Mouse (Mus musculus) spleen, postnatal 4 days (tissue): ENCODE data around the gene Il6st.
"Not testable (repeated sequence)": the region's sequence is repeated elsewhere in the genome, so short reads cannot be mapped to it uniquely, and the experiment has no call there.

Experiments used
- DNase-seq, 2 experiments: peaks; one replicate each; pipeline ENCODE4 v3.0.0; 2022; ENCODE audit warnings: low spot score in 2 of 2

Il6st gene

DNA sequence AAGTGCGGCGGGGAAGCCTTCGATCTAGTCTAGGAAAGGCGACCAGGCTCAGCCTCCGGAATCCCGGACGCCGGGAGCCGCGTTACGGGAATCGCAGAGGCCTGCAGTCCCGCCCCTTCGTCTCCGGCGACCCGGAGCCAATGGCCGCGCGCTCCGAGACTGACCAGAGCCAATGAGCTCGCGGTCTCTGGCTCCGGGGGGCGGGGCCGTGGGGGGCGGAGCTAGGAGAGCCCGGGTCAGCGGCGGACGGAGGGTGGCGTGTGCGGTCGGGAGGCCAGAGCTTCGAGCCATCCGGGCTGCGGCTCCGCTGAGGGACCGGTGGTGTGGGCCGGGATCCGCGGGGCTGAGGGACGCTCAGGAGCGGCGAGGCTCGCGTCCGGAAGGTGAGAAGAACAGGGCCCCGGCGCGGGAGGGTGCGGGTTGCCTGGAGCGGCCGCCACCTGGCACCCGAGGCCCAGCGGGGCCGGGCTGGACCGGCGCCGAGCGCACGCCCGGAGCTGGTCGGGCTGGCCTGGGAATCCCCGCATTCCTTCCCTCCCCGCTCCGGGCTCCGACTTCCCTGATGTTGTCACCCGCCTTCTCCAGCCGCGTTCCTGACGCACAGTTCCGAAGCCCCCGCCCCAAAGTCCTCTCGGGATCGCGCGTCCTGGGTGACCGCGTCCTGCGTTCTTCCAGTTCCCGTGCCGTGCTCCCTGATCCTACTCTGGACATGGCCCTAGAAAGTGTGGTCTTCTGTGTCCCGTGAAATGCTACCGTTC lies at the start of gene Il6st:
Gene Il6st (plus strand): TSS at position 203 of the 758 bp plus-strand sequence.
- peak; percentile 90 to 95 for DNase-seq

GRCm38 (mm10) chr13:112415896-112416295 lies 48.0 kb upstream of the Il6st start:
- DNase-seq: no peak

- no peak for DNase-seq
Observed at GRCm38 (mm10) chr13:112416410-112417162, 47.3 kb upstream of the Il6st start.

DNA sequence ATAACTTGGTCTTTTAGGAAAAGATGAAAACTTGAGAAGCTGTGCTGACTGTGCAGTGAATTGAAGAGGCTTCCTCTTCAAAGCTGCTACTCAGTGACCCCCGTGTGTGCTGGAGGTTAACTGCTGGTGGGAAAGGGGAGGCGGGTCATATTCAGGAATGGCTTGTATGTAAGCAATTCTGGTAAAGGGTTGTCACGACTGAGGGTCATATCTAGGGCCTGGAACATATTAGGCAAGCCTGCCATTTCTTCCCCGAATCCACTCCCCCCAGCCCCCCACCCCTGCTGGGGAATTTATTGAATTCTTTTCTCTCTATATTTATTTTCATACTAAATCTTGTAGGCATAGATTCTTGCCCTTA lies 46.7 kb upstream of the Il6st start:
- no peak for DNase-seq

DNA sequence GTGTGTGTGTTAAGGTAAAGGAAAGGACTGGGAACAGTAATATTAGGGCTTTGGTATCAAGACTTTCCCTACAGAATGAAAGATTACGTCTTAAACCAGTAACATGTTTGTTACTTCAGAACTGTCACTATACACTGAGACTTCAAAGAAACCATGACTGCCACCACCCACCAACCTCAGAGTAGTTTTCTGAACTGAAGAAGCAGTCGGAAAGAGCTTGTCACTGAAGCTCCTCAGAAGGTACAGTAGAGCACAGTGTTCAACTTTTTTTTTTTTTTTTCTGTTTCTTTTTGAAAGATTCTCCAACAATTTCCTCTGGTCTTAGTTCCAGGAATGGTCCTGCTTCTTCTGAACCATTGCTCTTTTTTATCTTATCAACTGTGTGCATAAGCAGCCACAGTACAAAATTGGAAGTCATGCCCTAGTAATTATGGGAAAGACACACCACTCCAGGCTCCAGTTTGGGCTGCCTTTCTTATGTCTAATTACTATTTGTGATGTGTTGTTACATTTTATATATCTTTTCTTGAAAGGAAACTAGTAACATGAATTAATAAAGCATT lies 45.9 kb upstream of the Il6st start:
- no peak for DNase-seq

DNA sequence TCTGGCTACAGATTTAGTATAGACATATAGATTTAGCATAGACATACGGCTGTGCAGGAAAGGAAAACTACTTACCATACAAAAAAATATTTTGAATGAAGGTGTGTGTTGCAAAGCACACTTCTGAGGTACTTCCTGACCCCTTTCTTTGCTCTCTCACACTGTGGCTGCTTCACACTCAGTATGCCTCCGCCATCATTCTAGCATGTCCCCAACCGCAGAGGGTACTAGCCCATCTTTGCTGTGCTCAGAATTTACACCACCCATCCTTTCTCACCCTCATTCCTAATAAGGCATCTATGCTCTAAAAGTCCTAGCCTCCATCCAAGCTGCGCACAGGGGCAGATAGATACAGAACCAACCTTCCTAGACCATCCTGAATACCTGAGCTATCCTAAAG lies 45.3 kb upstream of the Il6st start:
- no peak for DNase-seq

DNA sequence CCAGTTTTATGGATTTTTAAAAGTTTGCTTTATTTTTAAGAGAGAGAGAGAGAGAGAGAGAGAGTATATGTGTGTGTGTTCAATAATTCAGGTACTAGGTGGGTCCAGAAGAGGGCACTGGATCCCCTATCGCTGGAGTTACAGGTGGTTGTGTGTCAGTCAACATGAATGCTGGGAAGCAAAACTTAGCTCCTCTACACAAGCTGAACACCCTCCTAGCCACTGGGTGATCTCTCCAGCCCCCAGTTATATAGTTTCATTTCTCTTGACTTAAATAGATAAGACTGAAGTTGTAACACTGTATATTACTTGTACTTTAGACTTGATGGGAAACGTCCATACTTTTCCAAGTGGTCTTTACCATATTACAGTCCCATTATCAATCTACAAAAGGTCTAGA lies 39.7 kb upstream of the Il6st start:
- no peak for DNase-seq

DNA sequence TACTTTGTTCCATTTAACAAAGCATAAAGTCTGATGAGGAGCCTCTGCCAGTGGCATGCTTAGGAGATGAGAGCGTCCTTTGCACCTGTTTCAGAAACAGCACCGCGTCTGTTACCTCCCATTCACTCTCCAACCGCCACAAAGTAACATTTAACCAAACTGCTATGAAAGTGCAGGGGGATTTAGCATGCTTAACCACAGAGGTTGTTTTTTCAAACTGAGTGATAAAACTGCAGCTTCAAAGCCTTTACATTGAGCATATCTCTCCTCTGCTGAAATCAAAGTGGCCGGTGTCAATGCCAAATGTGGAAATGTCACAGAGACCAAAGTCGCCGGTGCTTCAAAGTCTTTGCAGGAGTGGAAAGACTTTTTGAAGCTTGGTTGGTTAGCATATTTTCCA lies 39.2 kb upstream of the Il6st start:
- DNase-seq: no peak

DNA sequence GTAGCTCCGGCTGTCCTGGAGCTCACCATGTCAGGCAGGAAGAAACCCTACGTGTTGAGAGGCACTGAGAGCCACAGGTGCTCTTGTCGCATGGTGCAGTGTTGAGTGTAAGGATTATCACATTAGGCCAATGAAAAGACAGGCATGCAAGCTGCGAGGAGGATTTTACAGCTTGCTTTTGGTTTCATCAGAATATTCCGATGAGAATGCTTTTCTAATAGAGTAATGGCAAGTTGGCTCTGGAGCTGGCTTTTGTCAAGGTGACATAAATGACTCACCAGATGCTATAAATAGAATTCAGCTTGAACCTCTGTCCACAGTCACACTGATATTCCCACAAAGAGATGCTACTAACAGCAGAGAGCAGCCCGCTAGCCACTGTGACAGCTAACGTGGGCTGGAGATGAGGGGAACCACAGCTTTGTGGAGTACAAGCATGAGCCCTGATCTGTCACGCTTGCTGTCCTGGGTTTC lies 38.7 kb upstream of the Il6st start:
- DNase-seq: no peak

- no peak for DNase-seq
Observed at GRCm38 (mm10) chr13:112426265-112427135, 37.4 kb upstream of the Il6st start.

DNA sequence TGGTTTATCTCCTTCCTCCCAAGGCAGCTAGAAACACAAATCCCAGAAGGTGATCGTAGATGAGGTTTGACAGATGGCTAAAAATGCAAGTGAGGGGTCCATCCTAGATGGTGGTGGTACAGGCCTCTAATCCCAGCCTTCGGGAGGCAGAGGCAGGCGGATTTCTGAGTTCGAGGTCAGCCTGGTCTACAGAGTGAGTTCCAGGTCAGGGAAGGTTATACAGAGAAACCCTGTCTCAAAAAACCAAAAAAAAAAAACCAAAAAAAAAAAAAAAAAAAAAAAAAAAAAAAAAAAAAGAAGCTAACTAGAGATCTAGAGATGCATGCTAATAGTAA lies 36.8 kb upstream of the Il6st start:
- DNase-seq: not testable (repeated sequence)

- DNase-seq: no peak
Observed at GRCm38 (mm10) chr13:112427521-112427920, 36.3 kb upstream of the Il6st start.

GRCm38 (mm10) chr13:112433271-112433670 lies 30.6 kb upstream of the Il6st start:
- DNase-seq: no peak

DNA sequence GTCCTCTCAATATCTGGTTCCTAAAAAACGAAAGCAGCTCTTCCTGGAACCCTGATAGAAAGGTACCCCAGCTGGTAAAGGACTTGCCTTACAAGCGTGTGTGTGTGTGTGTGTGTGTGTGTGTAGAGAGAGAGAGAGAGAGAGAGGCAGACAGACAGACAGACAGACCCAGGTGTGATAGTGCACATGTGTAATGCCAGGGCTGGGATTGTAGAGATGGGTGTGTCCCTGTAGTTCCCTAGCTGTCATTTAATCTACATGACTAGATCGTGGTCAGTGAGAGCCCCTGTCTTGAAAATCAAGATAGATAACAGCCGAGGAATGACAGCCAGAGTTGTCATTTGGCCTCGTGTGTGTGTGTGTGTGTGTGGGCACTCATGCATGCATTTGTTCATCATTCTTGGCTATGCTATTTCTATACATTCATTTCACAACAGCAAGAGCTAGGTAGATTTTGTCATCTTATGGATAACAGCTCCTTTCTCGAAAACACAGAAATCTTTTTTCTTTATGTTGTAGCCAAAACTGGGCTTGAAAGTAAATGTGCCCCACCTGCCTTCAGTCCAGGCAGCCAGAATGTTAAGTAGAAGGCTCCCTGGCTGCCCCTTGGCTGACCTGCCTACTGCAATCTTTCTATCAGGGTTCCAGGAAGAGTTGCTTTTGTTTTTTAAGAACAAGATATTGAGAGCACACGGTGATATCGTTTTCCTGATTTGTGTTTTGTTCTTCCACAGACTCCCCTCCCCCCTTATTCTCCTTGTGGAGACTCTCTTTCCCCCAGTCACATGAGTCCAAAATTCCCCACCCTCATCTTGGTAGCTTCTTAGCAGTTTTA lies 28.4 kb upstream of the Il6st start:
- DNase-seq: peak in 1 of 2 experiments; percentile 44

GRCm38 (mm10) chr13:112436288-112436687 lies 27.6 kb upstream of the Il6st start:
- peak in 1 of 2 experiments; percentile 29 for DNase-seq

DNA sequence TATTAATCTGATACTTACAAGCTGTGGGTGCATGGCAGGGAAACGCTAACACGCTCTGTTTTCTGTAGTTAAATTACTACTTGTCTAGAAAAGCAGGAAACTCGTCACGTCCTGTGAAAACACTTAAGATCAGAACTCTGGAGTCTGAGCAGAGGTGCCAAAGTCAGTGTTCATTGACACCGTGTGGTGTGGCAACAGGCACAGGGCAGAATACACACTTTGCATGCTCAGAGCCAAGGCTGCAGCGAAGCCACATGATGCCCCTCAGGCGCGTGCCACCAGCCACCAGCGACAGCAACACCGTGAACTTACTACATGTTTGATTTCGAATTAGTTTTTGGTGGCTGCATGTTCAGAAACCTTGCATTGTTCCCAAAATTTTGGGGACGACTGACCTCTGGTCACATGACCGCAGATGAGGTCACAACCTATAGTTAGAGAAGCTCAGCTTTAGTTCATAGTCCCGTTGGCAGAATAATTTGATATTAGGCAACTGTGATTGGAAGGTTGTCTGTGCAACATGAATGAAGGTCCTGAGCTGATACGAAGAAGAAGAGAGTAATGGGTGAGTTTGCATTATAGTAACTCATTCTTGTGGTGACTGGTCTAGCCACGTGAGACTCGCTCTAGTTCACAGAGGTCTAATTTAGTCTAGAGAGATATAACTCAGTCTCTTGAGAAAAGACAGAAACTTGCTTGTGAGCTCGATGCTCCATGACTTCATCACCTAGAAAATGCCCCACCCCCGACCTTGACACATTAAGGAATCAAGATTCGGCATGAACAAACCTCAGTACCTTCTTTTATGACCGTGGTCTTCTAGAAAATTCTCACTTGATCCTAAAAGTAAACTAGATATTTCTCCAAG lies 25.6 kb upstream of the Il6st start:
- DNase-seq: no peak

DNA sequence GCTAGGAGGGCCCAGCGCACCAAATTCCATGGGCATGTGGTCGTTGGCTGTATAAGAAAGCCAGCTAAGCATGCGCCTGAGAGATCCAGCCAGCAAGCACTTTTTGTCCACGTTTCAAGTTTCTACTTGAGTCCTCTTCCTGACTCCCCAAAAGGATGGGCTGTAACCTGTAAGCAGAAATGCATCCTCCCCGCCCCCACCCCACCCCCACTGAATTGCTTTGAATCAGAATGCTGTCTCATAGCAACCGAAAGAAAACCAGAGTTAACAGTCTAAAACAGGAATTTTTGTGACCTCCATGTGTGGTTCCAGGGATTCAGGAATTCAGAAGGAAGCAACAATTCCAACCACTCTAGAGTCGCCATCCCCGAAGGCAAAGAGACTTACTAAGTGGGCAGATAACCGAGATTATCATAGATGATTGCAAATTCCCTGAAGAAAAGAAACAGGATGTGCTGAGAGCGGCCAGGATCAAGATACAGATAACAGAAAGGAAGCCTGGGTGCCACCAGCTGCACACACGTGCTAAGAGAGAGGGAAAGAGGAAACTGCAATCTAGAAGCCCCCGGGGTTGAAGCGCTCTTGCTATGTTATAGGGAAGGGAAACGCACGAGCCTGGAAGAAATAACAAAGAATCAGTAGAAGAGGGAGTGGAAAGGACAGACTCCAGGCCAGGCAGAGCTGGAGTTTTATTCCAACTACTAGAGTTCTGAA lies 24.6 kb upstream of the Il6st start:
- no peak for DNase-seq

DNA sequence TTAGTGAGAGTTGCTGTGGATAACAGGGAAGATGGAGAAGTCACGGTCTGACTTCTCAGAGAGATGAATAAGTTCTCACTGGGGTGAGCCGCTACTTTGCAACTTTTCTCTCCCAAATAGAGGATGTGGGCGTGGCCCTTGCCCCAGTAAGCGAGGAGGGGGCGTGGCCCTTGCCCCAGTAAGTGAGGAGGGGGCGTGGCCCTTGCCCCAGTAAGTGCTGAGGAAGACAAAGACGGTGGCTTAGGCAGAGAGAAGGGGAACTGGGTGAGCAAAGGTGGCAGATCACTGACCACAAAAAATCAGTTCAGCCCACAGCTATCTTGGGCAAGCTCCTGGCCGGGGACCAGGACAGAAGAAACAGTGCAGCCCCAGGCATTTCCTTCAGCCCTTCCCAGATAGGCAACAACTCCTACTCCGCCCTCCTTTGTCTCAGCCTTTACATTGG lies 23.9 kb upstream of the Il6st start:
- peak; percentile 78 to 82 for DNase-seq

- no peak for DNase-seq
Observed at GRCm38 (mm10) chr13:112440668-112441067, 23.2 kb upstream of the Il6st start.
